Mouse (Mus musculus) megakaryocyte progenitor cell, adult 5-6 weeks (primary cell): ENCODE measurements at regions not wholly inside any gene's neighbourhood (a gene's known extent, or its start where the extent isn't known, plus 50 kb on each side); places are given as distances from the start of the nearest gene placed in this dataset.
"Not testable (repeated sequence)": the region's sequence is repeated elsewhere in the genome, so short reads cannot be mapped to it uniquely, and the experiment has no call there.

ENCODE experiments used
- ATAC-seq: replicated peaks from 2 replicates; pipeline ENCODE4 v1.8.0; 2016; ENCODE audit warnings: mild to moderate bottlenecking, moderate TSS enrichment, inconsistent platforms; ENCODE audit not compliant: poor library complexity

DNA sequence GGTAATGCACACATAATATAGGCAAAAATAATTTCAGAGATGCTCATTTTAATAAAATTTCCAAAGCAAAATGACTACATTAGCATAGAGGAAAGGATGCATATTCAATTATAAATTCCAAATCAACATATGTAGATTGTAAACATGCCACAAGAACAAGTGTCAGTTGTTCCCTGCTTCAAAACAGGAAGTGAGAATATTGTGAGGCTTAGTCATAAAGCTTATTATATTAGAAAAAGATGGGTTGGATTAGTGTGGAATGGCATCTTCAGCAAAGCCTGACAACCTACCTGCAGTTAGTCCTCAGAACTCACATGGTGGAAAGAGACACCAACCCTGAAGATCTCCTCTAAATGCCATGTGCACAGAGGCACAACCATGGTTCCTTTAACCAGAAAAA is 92.1 kb downstream of the Susd5 start:
- ATAC-seq, result peak; percentile 52

GRCm38 (mm10) chr9:114189371-114189770 is 132.4 kb downstream of the Susd5 start:
- not testable (repeated sequence) for ATAC-seq

GRCm38 (mm10) chr9:114201036-114201435 is 128.9 kb upstream of the Bcl2a1c start:
- no peak for ATAC-seq

- not testable (repeated sequence) for ATAC-seq
Observed at GRCm38 (mm10) chr9:114240528-114240927, 89.4 kb upstream of the Bcl2a1c start.

DNA sequence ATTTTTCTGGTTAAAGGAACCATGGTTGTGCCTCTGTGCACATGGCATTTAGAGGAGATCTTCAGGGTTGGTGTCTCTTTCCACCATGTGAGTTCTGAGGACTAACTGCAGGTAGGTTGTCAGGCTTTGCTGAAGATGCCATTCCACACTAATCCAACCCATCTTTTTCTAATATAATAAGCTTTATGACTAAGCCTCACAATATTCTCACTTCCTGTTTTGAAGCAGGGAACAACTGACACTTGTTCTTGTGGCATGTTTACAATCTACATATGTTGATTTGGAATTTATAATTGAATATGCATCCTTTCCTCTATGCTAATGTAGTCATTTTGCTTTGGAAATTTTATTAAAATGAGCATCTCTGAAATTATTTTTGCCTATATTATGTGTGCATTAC is 50.3 kb upstream of the Bcl2a1c start:
- ATAC-seq, result peak; percentile 39; the same call in 1 of the 2 replicates
